ENCODE assay signal across 8 mouse cellular contexts in genomic region chr19:6428501-6429200, GRCm38 (mm10). TPM values are rescaled to one million over a fixed set of nuclear protein-coding genes. Genes with fewer than 3 reads are reported as not detected.
DNase-seq lines count a peak whose midpoint lies in the region; ATAC-seq and TF ChIP-seq lines count a peak whose summit lies in the region.

No protein-coding gene starts in this region.

- no peak overlapping the region for H3K9ac ChIP-seq in heart, embryonic 15.5 days
- 0 out of 2 replicates have a peak overlapping the region, but pooled peaks have one; percentile 5 for H3K9ac ChIP-seq in intestine, embryonic 15.5 days
- peak overlapping the region; percentile 51 for H3K9ac ChIP-seq in midbrain, postnatal 0 days (replicated peaks; ENCODE audit: low read length, poor library complexity, severe bottlenecking)

- H3K4me2 ChIP-seq in heart, embryonic 15.5 days = peak overlapping the region; percentile 55
- peak overlapping the region; percentile 67 for H3K4me2 ChIP-seq in intestine, embryonic 15.5 days (replicated peaks)
- H3K4me2 ChIP-seq in midbrain, postnatal 0 days (ENCODE audit: low read depth, low read length, poor library complexity, severe bottlenecking) = peak overlapping the region; percentile 50

- 0 out of 2 replicates have a peak, but pooled peaks have one; percentile 26 for TF ChIP-seq CTCF in midbrain, postnatal 0 days (IDR thresholded peaks at IDR 0.05)

- under 1% methylated on average over 60 of the region's 60 CpGs for WGBS in heart, embryonic 15.5 days
- WGBS in intestine, embryonic 15.5 days = under 1% methylated on average over 60 of the region's 60 CpGs
- WGBS in midbrain, postnatal 0 days = 12% methylated on average over 44 of the region's 60 CpGs

- intact Hi-C loops in left cerebral cortex, postnatal 25 days (cut with DNase I) = no loop called here

- no peaks in the 10 kb centered on the region for H3K9me3 ChIP-seq in heart, embryonic 15.5 days (replicated peaks)
- no peaks in the 10 kb centered on the region for H3K9me3 ChIP-seq in intestine, embryonic 15.5 days
- no peaks in the 10 kb centered on the region for H3K9me3 ChIP-seq in midbrain, postnatal 0 days (ENCODE audit: low read length)

- H3K36me3 ChIP-seq in heart, embryonic 15.5 days = no peaks in the 10 kb centered on the region
- H3K36me3 ChIP-seq in intestine, embryonic 15.5 days = no peaks in the 10 kb centered on the region
- H3K36me3 ChIP-seq in midbrain, postnatal 0 days (ENCODE audit: insufficient read depth, low read length) = peaks cover 8% of the 10 kb centered on the region; the same call in 1 of the 2 replicates

- H3K27me3 ChIP-seq in heart, embryonic 15.5 days = peaks cover 90% of the 10 kb centered on the region
- H3K27me3 ChIP-seq in intestine, embryonic 15.5 days (replicated peaks) = peaks cover 72% of the 10 kb centered on the region
- H3K27me3 ChIP-seq in midbrain, postnatal 0 days (ENCODE audit: insufficient read depth, low read length) = no peaks in the 10 kb centered on the region

- peaks cover 15% of the 10 kb centered on the region for H3K4me1 ChIP-seq in heart, embryonic 15.5 days (replicated peaks)
- peaks cover 21% of the 10 kb centered on the region for H3K4me1 ChIP-seq in intestine, embryonic 15.5 days (replicated peaks)
- peaks cover 47% of the 10 kb centered on the region for H3K4me1 ChIP-seq in midbrain, postnatal 0 days (ENCODE audit: insufficient read depth, low read length)

- no peak for DNase-seq in heart, postnatal 4 days
- peak; percentile 65 for DNase-seq in embryo, embryonic 10.5 days (ENCODE audit: low spot score)
- DNase-seq in midbrain, postnatal 0 days (ENCODE audit: low spot score) = no peak
- peak; percentile 87 for DNase-seq in thymus, postnatal 4 days
- DNase-seq in left cerebral cortex, postnatal 25 days (ENCODE audit: low spot score in 2 of 2) = no peak
- DNase-seq in urinary bladder, postnatal 14 days (ENCODE audit: low spot score) = no peak

- H3K27ac ChIP-seq in heart, embryonic 15.5 days = no peak overlapping the region
- no peak overlapping the region for H3K27ac ChIP-seq in intestine, embryonic 15.5 days
- 0 out of 2 replicates have a peak overlapping the region, but pooled peaks have one; percentile 32 for H3K27ac ChIP-seq in midbrain, postnatal 0 days (ENCODE audit: low read depth, low read length)

- ATAC-seq in heart, embryonic 15.5 days (replicated peaks; ENCODE audit: insufficient number of reproducible peaks, insufficient read depth, low FRiP score, low read depth) = 0 out of 2 replicates have a peak, but pooled peaks have one; percentile 9
- ATAC-seq in intestine, embryonic 15.5 days = peak; percentile 42; the same call in 1 of the 2 replicates
- 0 out of 2 replicates have a peak, but pooled peaks have one; percentile 41 for ATAC-seq in midbrain, postnatal 0 days (ENCODE audit: low FRiP score)

- peak overlapping the region; percentile 39 for H3K4me3 ChIP-seq in heart, embryonic 15.5 days
- H3K4me3 ChIP-seq in intestine, embryonic 15.5 days (replicated peaks) = peak overlapping the region; percentile 33
- H3K4me3 ChIP-seq in midbrain, postnatal 0 days (ENCODE audit: low read depth, low read length) = peak overlapping the region; percentile 27

RNA-seq across cellular contexts. Expression of gene Nrxn2, which starts 10.1 kb away (rescaled TPM):
- 0.47 and 0.60 TPM in 2 replicates for polyA plus RNA-seq in heart, embryonic 15.5 days (2015; fragmentation: Nextera tagmentation; extraction: Ambion mirVana)
- total RNA-seq in heart, postnatal 4 days (2021) = 1 to 10 TPM; 3.5 to 3.7 TPM
- 1.1 and 2.0 TPM in 2 replicates for polyA plus RNA-seq in intestine, embryonic 15.5 days (2015; fragmentation: Nextera tagmentation; extraction: Ambion mirVana)
- total RNA-seq in midbrain, postnatal 0 days (2014; rRNA removed) = 382 and 409 TPM in 2 replicates
- polyA plus RNA-seq in midbrain, postnatal 0 days (2015; fragmentation: Nextera tagmentation; extraction: Ambion mirVana) = 74.3 and 75.7 TPM in 2 replicates
- 100 to 1,000 TPM; 627 to 654 TPM for total RNA-seq in left cerebral cortex, postnatal 25 days (2021)

RNA-seq across cellular contexts. Expression of gene Rasgrp2, which starts 29.5 kb away (rescaled TPM):
- polyA plus RNA-seq in heart, embryonic 15.5 days (2015; fragmentation: Nextera tagmentation; extraction: Ambion mirVana) = 54.8 TPM in 2 replicates
- 10 to 100 TPM; 42.6 to 45.1 TPM for total RNA-seq in heart, postnatal 4 days (2021)
- polyA plus RNA-seq in intestine, embryonic 15.5 days (2015; fragmentation: Nextera tagmentation; extraction: Ambion mirVana) = 36.9 and 48.6 TPM in 2 replicates
- 250 and 291 TPM in 2 replicates for total RNA-seq in midbrain, postnatal 0 days (2014; rRNA removed)
- 232 and 264 TPM in 2 replicates for polyA plus RNA-seq in midbrain, postnatal 0 days (2015; fragmentation: Nextera tagmentation; extraction: Ambion mirVana)
- 10 to 100 TPM; 49.8 to 86.4 TPM for total RNA-seq in left cerebral cortex, postnatal 25 days (2021)

RNA-seq across cellular contexts. Expression of gene Pygm, which starts 44.5 kb away (rescaled TPM):
- polyA plus RNA-seq in heart, embryonic 15.5 days (2015; fragmentation: Nextera tagmentation; extraction: Ambion mirVana) = 282 and 297 TPM in 2 replicates
- total RNA-seq in heart, postnatal 4 days (2021) = 100 to 1,000 TPM; 455 to 466 TPM
- 6.1 and 6.3 TPM in 2 replicates for polyA plus RNA-seq in intestine, embryonic 15.5 days (2015; fragmentation: Nextera tagmentation; extraction: Ambion mirVana)
- total RNA-seq in midbrain, postnatal 0 days (2014; rRNA removed) = 16.4 and 25.8 TPM in 2 replicates
- 11.7 and 13.2 TPM in 2 replicates for polyA plus RNA-seq in midbrain, postnatal 0 days (2015; fragmentation: Nextera tagmentation; extraction: Ambion mirVana)
- 10 to 100 TPM; 26.8 to 35.5 TPM for total RNA-seq in left cerebral cortex, postnatal 25 days (2021)

Comparison
In these comparisons a context has a peak if more than half of its experiments do, and no peak if none do; other contexts are left out.
1. DNase-seq: peak in embryo, embryonic 10.5 days (single experiment) and thymus, postnatal 4 days (single experiment); none in heart, postnatal 4 days (single experiment), midbrain, postnatal 0 days (single experiment), left cerebral cortex, postnatal 25 days (0 of 2) and urinary bladder, postnatal 14 days (single experiment).
2. RNA of gene Nrxn2, which starts 10.1 kb away (total RNA-seq): 627 to 654 TPM in left cerebral cortex, postnatal 25 days and 382 to 409 TPM in midbrain, postnatal 0 days; 3.5 to 3.7 TPM in heart, postnatal 4 days; every median in the first group is over 10 times any median in the second.
3. RNA of gene Pygm, which starts 44.5 kb away (total RNA-seq): 455 to 466 TPM in heart, postnatal 4 days; 26.8 to 35.5 TPM in left cerebral cortex, postnatal 25 days and 16.4 to 25.8 TPM in midbrain, postnatal 0 days; every median in the first group is over 10 times any median in the second.
4. Peak in every context shown above with its lines, with median percentiles within 50 percentile points of each other: ATAC-seq, H3K4me2 ChIP-seq and H3K4me3 ChIP-seq.